Mouse (Mus musculus): Measurements from ENCODE around the gene Zfp609. TPM values are rescaled to one million over a fixed set of nuclear protein-coding genes. Genes with fewer than 3 reads are reported as not detected.
A peak's percentile ranks its signal among the peaks of the same experiment; 100 is the strongest.

The Zfp609 gene
- total and polyA plus RNA-seq, 2 experiments from 2014 or later, result 5.4 to 11.2 TPM

- Histone ChIP-seq H3K4me2 (ENCODE audit: low read depth, low read length, poor library complexity, severe bottlenecking) (no peak overlapping the region), H3K27me3 (ENCODE audit: insufficient read depth, low read length) (no peaks in the 10 kb centered on the region), H3K9ac (replicated peaks; ENCODE audit: low read length, poor library complexity, severe bottlenecking) (0 out of 2 replicates have a peak overlapping the region, but pooled peaks have one; percentile 19), H3K4me1 (ENCODE audit: insufficient read depth, low read length) (peaks cover 30% of the 10 kb centered on the region), H3K9me3 (ENCODE audit: low read length) (no peaks in the 10 kb centered on the region), H3K27ac (ENCODE audit: low read depth, low read length) (peak overlapping the region; percentile 82), H3K36me3 (ENCODE audit: insufficient read depth, low read length) (no peaks in the 10 kb centered on the region), H3K4me3 (ENCODE audit: low read depth, low read length) (no peak overlapping the region)
- WGBS, result 54% methylated on average over 5 of the region's 5 CpGs
- ATAC-seq (ENCODE audit: low FRiP score) (no peak), DNase-seq (ENCODE audit: low spot score) (no peak)
- TF ChIP-seq CTCF (IDR thresholded peaks at IDR 0.05), result no peak
These were observed 81.9 kb downstream of the Zfp609 start for GRCm38 (mm10) chr9:65745456-65745855.

- Histone ChIP-seq H3K4me3 (ENCODE audit: low read depth, low read length) (no peak overlapping the region), H3K36me3 (ENCODE audit: insufficient read depth, low read length) (no peaks in the 10 kb centered on the region), H3K4me2 (ENCODE audit: low read depth, low read length, poor library complexity, severe bottlenecking) (peak overlapping the region; percentile 3; the same call in 1 of the 2 replicates), H3K4me1 (ENCODE audit: insufficient read depth, low read length) (peaks cover 30% of the 10 kb centered on the region), H3K9me3 (ENCODE audit: low read length) (no peaks in the 10 kb centered on the region), H3K27ac (ENCODE audit: low read depth, low read length) (peak overlapping the region; percentile 82), H3K27me3 (ENCODE audit: insufficient read depth, low read length) (no peaks in the 10 kb centered on the region), H3K9ac (replicated peaks; ENCODE audit: low read length, poor library complexity, severe bottlenecking) (peak overlapping the region; percentile 2)
- 10% methylated on average over 4 of the region's 4 CpGs for WGBS
- peak; percentile 36 for TF ChIP-seq CTCF (IDR thresholded peaks at IDR 0.05)
- ATAC-seq (ENCODE audit: low FRiP score) (peak; percentile 90), DNase-seq (ENCODE audit: low spot score) (peak; percentile 94)
These were observed 82.9 kb downstream of the Zfp609 start for GRCm38 (mm10) chr9:65744171-65745082.

GRCm38 (mm10) chr9:65743809-65744170 lies 83.6 kb downstream of the Zfp609 start:
- H3K27ac ChIP-seq (ENCODE audit: low read depth, low read length), result peak overlapping the region; percentile 82
- no peaks in the 10 kb centered on the region for H3K9me3 ChIP-seq (ENCODE audit: low read length)
- H3K36me3 ChIP-seq (ENCODE audit: insufficient read depth, low read length), result no peaks in the 10 kb centered on the region
- H3K27me3 ChIP-seq (ENCODE audit: insufficient read depth, low read length), result no peaks in the 10 kb centered on the region
- ATAC-seq (ENCODE audit: low FRiP score) (no peak), DNase-seq (ENCODE audit: low spot score) (no peak)
- TF ChIP-seq CTCF (IDR thresholded peaks at IDR 0.05), result no peak
- 0 out of 2 replicates have a peak overlapping the region, but pooled peaks have one; percentile 3 for H3K4me2 ChIP-seq (ENCODE audit: low read depth, low read length, poor library complexity, severe bottlenecking)
- peaks cover 30% of the 10 kb centered on the region for H3K4me1 ChIP-seq (ENCODE audit: insufficient read depth, low read length)
- H3K9ac ChIP-seq (replicated peaks; ENCODE audit: low read length, poor library complexity, severe bottlenecking), result no peak overlapping the region
- H3K4me3 ChIP-seq (ENCODE audit: low read depth, low read length), result no peak overlapping the region

GRCm38 (mm10) chr9:65743322-65743721 lies 84.0 kb downstream of the Zfp609 start:
- ATAC-seq (ENCODE audit: low FRiP score) (no peak), DNase-seq (ENCODE audit: low spot score) (no peak)
- H3K27me3 ChIP-seq (ENCODE audit: insufficient read depth, low read length), result no peaks in the 10 kb centered on the region
- H3K4me3 ChIP-seq (ENCODE audit: low read depth, low read length), result no peak overlapping the region
- peak overlapping the region; percentile 82 for H3K27ac ChIP-seq (ENCODE audit: low read depth, low read length)
- no peak for TF ChIP-seq CTCF (IDR thresholded peaks at IDR 0.05)
- H3K9ac ChIP-seq (replicated peaks; ENCODE audit: low read length, poor library complexity, severe bottlenecking), result no peak overlapping the region
- H3K36me3 ChIP-seq (ENCODE audit: insufficient read depth, low read length), result no peaks in the 10 kb centered on the region
- H3K9me3 ChIP-seq (ENCODE audit: low read length), result no peaks in the 10 kb centered on the region
- H3K4me1 ChIP-seq (ENCODE audit: insufficient read depth, low read length), result peaks cover 30% of the 10 kb centered on the region
- no peak overlapping the region for H3K4me2 ChIP-seq (ENCODE audit: low read depth, low read length, poor library complexity, severe bottlenecking)

GRCm38 (mm10) chr9:65742777-65743176 lies 84.6 kb downstream of the Zfp609 start:
- Histone ChIP-seq H3K36me3 (ENCODE audit: insufficient read depth, low read length) (no peaks in the 10 kb centered on the region), H3K4me1 (ENCODE audit: insufficient read depth, low read length) (peaks cover 30% of the 10 kb centered on the region), H3K4me2 (ENCODE audit: low read depth, low read length, poor library complexity, severe bottlenecking) (no peak overlapping the region), H3K9ac (replicated peaks; ENCODE audit: low read length, poor library complexity, severe bottlenecking) (no peak overlapping the region), H3K27ac (ENCODE audit: low read depth, low read length) (peak overlapping the region; percentile 82; the same call in 1 of the 2 replicates), H3K4me3 (ENCODE audit: low read depth, low read length) (no peak overlapping the region), H3K27me3 (ENCODE audit: insufficient read depth, low read length) (no peaks in the 10 kb centered on the region), H3K9me3 (ENCODE audit: low read length) (no peaks in the 10 kb centered on the region)
- no peak for DNase-seq (ENCODE audit: low spot score)
- TF ChIP-seq CTCF (IDR thresholded peaks at IDR 0.05), result no peak
- ATAC-seq (ENCODE audit: low FRiP score), result no peak
- WGBS, result 88% methylated on average over 3 of the region's 3 CpGs
